Mouse (Mus musculus) midbrain, embryonic 14.5 days (tissue): ENCODE results near the gene Bud13. TPM values are rescaled to one million over a fixed set of nuclear protein-coding genes. Genes with fewer than 3 reads are reported as not detected.
A peak's percentile ranks its signal among the peaks of the same experiment; 100 is the strongest.
"Not testable (repeated sequence)": the region's sequence is repeated elsewhere in the genome, so short reads cannot be mapped to it uniquely, and the experiment has no call there.

ENCODE experiments used
- ATAC-seq: fragments of 200-750 bp; cut with Nextera tagmentation; 2 replicates; pipeline ENCODE4 v1.8.0; 2017; ENCODE audit warnings: moderate number of reproducible peaks, moderate library complexity; ENCODE audit not compliant: low FRiP score, low TSS enrichment
- DNase-seq: peaks from one replicate; pipeline ENCODE4 v3.0.0-alpha.2; 2015
- H3K27ac ChIP-seq: fragments of 300-500 bp; sonication (generic); replicated peaks from 2 replicates; pipeline ENCODE4 v1.5.1; 2014; ENCODE audit warnings: mild to moderate bottlenecking, low read depth, low read length, moderate library complexity
- H3K27me3 ChIP-seq: fragments of 300-500 bp; sonication (generic); 2 replicates; pipeline ENCODE4 v1.6.1; 2014; ENCODE audit warnings: low read length, control low read depth, mixed read lengths; ENCODE audit not compliant: control insufficient read depth, insufficient read depth
- H3K36me3 ChIP-seq: fragments of 300-500 bp; sonication (generic); 2 replicates; pipeline ENCODE4 v1.6.1; 2014; ENCODE audit warnings: low read length, control low read depth; ENCODE audit not compliant: control insufficient read depth, insufficient read depth
- H3K4me1 ChIP-seq: fragments of 300-500 bp; sonication (generic); 2 replicates; pipeline ENCODE4 v1.6.1; 2014; ENCODE audit warnings: mild to moderate bottlenecking, antibody characterized with exemption, low read length, control low read depth; ENCODE audit not compliant: control insufficient read depth, insufficient read depth
- H3K4me2 ChIP-seq: fragments of 300-500 bp; sonication (generic); 2 replicates; pipeline ENCODE4 v1.6.1; 2014; ENCODE audit warnings: mild to moderate bottlenecking, low read length, moderate library complexity
- H3K4me3 ChIP-seq: fragments of 300-500 bp; sonication (generic); replicated peaks from 2 replicates; pipeline ENCODE4 v1.5.1; 2014; ENCODE audit warnings: low read depth, low read length
- H3K9ac ChIP-seq: fragments of 300-500 bp; sonication (generic); replicated peaks from 2 replicates; pipeline ENCODE4 v1.6.1; 2014; ENCODE audit warnings: mild to moderate bottlenecking, low read length, moderate library complexity
- H3K9me3 ChIP-seq: fragments of 300-500 bp; sonication (generic); 2 replicates; pipeline ENCODE4 v1.6.1; 2016; ENCODE audit warnings: low read length, control low read depth, mixed read lengths; ENCODE audit not compliant: control insufficient read depth
- WGBS: fragments of 180-500 bp; shearing (Covaris S2); extraction: QIAGEN DNeasy Blood & Tissue Kit; methylation state at CpG from one replicate; pipeline ENCODE4 v1.1.7; 2014; 5-methylcytosine and 5-hydroxymethylcytosine counted together
- polyA plus RNA-seq: library from polyadenylated mRNA; unstranded; fragments of >200 nt; fragmentation: Nextera tagmentation; extraction: Ambion mirVana; gene quantifications from 2 replicates; pipeline ENCODE4 v1.2.1, GENCODE M21; 2014

Gene Bud13
- polyA plus RNA-seq, 1 experiment from 2014 or later, result 16.9 TPM

DNA sequence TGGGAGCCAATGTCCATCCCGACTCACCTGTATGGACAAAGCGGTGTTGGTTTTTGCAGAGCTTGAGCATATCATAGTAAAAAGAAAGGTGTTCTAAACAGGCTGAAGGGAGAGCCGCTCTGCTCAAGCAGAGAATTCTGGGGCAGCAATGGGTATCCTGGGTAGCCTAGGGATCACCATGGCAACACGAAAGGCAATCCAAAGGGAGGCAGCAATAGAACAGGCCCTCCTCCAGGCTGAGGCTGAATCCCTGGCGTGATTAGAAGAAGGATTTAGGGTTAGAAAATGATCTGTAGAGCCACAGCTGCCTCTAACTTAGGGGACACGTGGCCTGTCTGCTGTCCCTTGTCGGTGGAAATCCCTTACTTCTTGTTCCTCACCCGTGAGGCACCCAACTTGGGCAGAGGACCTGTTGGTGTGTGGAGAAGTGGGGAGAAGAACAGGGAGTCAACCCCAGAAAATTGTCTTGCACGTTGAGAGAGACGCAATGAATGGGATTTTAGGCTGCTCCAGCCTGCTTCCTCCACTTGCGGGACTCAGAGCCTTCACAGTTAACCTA, 33.1 kb downstream of the Bud13 start:
- DNase-seq (peak; percentile 74), ATAC-seq (no peak; the same call in 1 of the 2 replicates)
- 0 out of 2 replicates have a peak overlapping the region, but pooled peaks have one; percentile 14 for H3K27ac ChIP-seq
- H3K36me3 ChIP-seq, result no peaks in the 10 kb centered on the region
- H3K4me3 ChIP-seq, result no peak overlapping the region
- WGBS, result 17% methylated on average over 11 of the region's 11 CpGs
- H3K9me3 ChIP-seq, result peaks cover 4% of the 10 kb centered on the region
- H3K4me1 ChIP-seq, result peaks cover 19% of the 10 kb centered on the region
- H3K27me3 ChIP-seq, result no peaks in the 10 kb centered on the region
- no peak overlapping the region for H3K4me2 ChIP-seq
- H3K9ac ChIP-seq, result no peak overlapping the region

DNA sequence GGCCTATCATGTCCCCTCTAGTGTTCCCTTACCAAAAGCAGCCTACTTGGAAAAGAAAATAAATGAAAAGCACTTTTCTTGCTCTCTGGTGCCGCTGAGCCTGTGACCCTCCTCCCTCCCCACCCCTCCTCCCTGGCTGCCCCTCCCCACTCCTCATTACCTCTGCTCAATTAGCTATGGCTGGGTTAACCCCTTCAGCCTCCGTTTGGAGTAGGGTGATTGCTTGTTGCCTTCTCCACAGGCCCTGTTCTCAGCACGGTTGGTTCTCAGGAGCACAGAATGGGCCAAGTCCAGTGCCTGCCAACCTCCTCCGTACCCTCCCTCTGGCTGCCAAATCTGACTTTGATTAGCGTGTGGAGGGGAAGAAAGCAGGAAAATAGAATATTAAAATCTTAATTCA, 33.6 kb downstream of the Bud13 start:
- ATAC-seq, result no peak
- H3K9me3 ChIP-seq, result peaks cover 4% of the 10 kb centered on the region

DNA sequence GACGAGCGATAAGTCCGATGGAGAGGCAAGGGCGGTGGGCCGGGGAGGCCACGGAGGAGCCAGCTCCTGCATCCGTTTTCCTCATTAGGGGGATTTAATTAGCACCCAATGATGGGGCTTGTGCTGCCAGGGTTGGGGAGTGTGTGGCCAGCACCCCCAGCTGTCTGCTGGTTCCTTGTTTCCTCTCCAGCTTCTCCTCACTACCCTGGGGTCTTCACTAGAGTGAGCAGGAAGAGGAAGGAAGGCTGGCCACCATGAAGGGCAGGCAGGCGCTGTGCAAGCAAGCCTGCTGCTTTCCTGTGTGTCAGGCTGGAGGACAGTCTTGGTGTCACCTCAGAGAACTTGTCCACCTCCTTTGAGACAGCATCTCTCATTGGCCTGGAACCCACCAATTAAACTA, 34.1 kb downstream of the Bud13 start:
- Histone ChIP-seq H3K27ac (0 out of 2 replicates have a peak overlapping the region, but pooled peaks have one; percentile 37), H3K4me2 (no peak overlapping the region), H3K4me1 (peaks cover 19% of the 10 kb centered on the region), H3K4me3 (no peak overlapping the region), H3K9me3 (peaks cover 4% of the 10 kb centered on the region), H3K36me3 (no peaks in the 10 kb centered on the region), H3K9ac (no peak overlapping the region), H3K27me3 (no peaks in the 10 kb centered on the region)
- ATAC-seq (peak; percentile 48; the same call in 1 of the 2 replicates), DNase-seq (peak; percentile 31)
- WGBS, result 50% methylated on average over 8 of the region's 8 CpGs

More for the DNA sequence above, 33.6 kb downstream of the Bud13 start:
- DNase-seq, result peak; percentile 42
- H3K4me2 ChIP-seq, result no peak overlapping the region
- H3K36me3 ChIP-seq, result no peaks in the 10 kb centered on the region
- H3K27me3 ChIP-seq, result no peaks in the 10 kb centered on the region
- peaks cover 19% of the 10 kb centered on the region for H3K4me1 ChIP-seq
- no peak overlapping the region for H3K4me3 ChIP-seq
- no peak overlapping the region for H3K9ac ChIP-seq
- 0 out of 2 replicates have a peak overlapping the region, but pooled peaks have one; percentile 14 for H3K27ac ChIP-seq
- WGBS, result 16% methylated on average over 5 of the region's 5 CpGs

DNA sequence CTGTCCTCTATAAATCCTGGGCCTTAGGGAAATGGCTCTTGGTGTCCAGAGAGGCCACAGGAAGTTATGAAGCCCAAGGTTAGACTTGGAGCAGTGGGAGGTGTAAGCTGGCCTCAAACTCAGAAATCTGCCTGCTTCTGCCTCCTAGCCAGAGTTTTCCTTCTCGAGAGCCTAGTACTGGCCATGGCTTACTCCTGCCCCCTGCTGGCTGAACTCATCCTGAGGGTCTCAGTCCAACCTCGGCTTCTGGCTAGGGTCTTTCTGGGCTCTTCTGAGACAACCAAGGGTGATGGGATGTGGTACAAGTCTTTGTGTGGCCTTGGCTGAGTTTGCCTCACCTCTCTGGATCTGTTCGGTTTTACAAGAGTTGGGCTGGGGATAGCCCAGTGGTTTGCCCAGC, 35.1 kb downstream of the Bud13 start:
- 92% methylated on average over 3 of the region's 3 CpGs for WGBS
- Histone ChIP-seq H3K9ac (no peak overlapping the region), H3K27me3 (no peaks in the 10 kb centered on the region), H3K36me3 (no peaks in the 10 kb centered on the region), H3K27ac (no peak overlapping the region), H3K4me3 (no peak overlapping the region), H3K9me3 (peaks cover 4% of the 10 kb centered on the region), H3K4me2 (no peak overlapping the region), H3K4me1 (peaks cover 19% of the 10 kb centered on the region)
- DNase-seq (no peak), ATAC-seq (no peak)

GRCm38 (mm10) chr9:46319886-46320285, 37.1 kb downstream of the Bud13 start, which contains the start of gene 4931429L15Rik:
Gene 4931429L15Rik (minus strand): TSS chr9:46319986.
- ATAC-seq, H3K36me3 ChIP-seq, H3K27me3 ChIP-seq, DNase-seq, H3K4me2 ChIP-seq, H3K9ac ChIP-seq, H3K9me3 ChIP-seq, H3K4me3 ChIP-seq, H3K27ac ChIP-seq: not testable (repeated sequence)
- H3K4me1 ChIP-seq, result peaks cover 19% of the 10 kb centered on the region
- WGBS, result 88% methylated on average over 6 of the region's 6 CpGs

- H3K9me3 ChIP-seq, result peaks cover 4% of the 10 kb centered on the region
- H3K4me3 ChIP-seq, result no peak overlapping the region
- no peak overlapping the region for H3K27ac ChIP-seq
- H3K9ac ChIP-seq, result no peak overlapping the region
- no peaks in the 10 kb centered on the region for H3K36me3 ChIP-seq
- H3K4me1 ChIP-seq, result peaks cover 17% of the 10 kb centered on the region
- DNase-seq (no peak), ATAC-seq (no peak)
- no peak overlapping the region for H3K4me2 ChIP-seq
- no peaks in the 10 kb centered on the region for H3K27me3 ChIP-seq
- 95% methylated on average over 2 of the region's 2 CpGs for WGBS
Observed at GRCm38 (mm10) chr9:46320461-46320860, 37.7 kb downstream of the Bud13 start.

- H3K9me3 ChIP-seq, result no peaks in the 10 kb centered on the region
- DNase-seq (no peak), ATAC-seq (no peak)
- no peak overlapping the region for H3K27ac ChIP-seq
- H3K4me3 ChIP-seq, result no peak overlapping the region
- no peaks in the 10 kb centered on the region for H3K27me3 ChIP-seq
- H3K36me3 ChIP-seq, result no peaks in the 10 kb centered on the region
- no peak overlapping the region for H3K4me2 ChIP-seq
- peaks cover 21% of the 10 kb centered on the region for H3K4me1 ChIP-seq
- H3K9ac ChIP-seq, result no peak overlapping the region
- WGBS, result 92% methylated on average over 11 of the region's 11 CpGs
Observed at GRCm38 (mm10) chr9:46326694-46327405, 44.0 kb downstream of the Bud13 start.

DNA sequence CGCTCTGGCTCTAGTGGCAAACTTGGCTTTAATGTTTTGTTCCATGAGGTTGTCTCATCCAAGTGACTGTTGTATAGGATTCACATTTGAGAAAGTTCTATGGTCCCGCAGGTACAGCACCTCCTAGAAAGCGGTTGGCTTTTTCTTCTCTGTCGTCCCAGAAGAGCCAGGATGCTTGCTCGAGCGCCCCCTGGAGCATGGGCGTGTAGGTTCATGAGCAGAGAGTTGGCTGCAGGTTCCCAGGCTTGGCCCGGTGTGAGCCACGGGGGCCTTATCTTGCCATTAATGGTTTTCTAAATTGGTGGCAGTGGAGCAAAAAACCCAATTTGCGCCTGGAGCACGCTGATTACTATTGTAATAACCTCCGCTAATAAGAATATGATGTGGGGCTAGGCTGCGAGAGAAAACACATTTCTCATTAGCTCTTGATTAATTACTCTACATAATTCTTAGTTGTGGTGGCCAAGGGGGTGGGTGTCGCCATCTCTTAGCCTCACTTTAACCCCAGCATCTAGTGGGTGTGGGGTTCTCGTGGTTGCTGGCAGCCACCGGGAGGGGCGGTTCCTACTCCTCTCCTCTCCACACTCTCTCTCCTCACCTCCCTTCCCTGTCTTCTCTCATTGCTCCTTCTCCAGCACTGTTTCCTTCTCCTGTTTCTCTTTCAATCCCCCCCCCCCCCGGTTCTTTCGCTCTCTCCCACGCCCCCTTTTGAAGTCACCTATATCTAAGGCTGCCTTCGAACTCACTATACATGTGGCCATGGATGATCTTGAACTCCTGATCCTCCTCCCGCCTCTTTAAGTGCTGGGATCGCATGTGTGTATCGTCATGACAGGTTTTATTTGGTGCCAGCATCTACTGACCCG, 45.1 kb downstream of the Bud13 start:
- Histone ChIP-seq H3K4me2 (peak overlapping the region; percentile 51), H3K27ac (peak overlapping the region; percentile 87), H3K27me3 (no peaks in the 10 kb centered on the region), H3K9me3 (no peaks in the 10 kb centered on the region), H3K4me3 (no peak overlapping the region), H3K36me3 (no peaks in the 10 kb centered on the region), H3K4me1 (peaks cover 21% of the 10 kb centered on the region), H3K9ac (peak overlapping the region; percentile 50)
- WGBS, result 58% methylated on average over 25 of the region's 25 CpGs
- DNase-seq, result peak; percentile 51
- ATAC-seq, result no peak
